Mouse (Mus musculus) splenic B cell, adult 2 months (primary cell): ENCODE measurements around the gene Rgs3.

ENCODE experiments used
- DNase-seq: peaks from one replicate; pipeline ENCODE4 v3.0.0-alpha.2; 2011; ENCODE audit warnings: low read depth, low spot score
- H3K27me3 ChIP-seq: 2 replicates; pipeline ENCODE4 v1.6.1; 2012; ENCODE audit warnings: mild to moderate bottlenecking, low read length, moderate library complexity, mixed read lengths; ENCODE audit not compliant: control insufficient read depth, poor library complexity, insufficient read depth, severe bottlenecking
- H3K36me3 ChIP-seq: 2 replicates; pipeline ENCODE4 v1.6.1; 2012; ENCODE audit warnings: mild to moderate bottlenecking, low read length, moderate library complexity, mixed read lengths; ENCODE audit not compliant: control insufficient read depth, poor library complexity, insufficient read depth, severe bottlenecking

Rgs3 gene

GRCm38 (mm10) chr4:62524651-62525488 lies 34.8 kb upstream of the Rgs3 start, which contains the start of the genes Pole3 and 4933430I17Rik:
Gene Pole3, minus strand, starts transcription at chr4:62525068.
Gene 4933430I17Rik, plus strand, starts transcription at chr4:62525369.
- peak; percentile 98 for DNase-seq
- H3K27me3 ChIP-seq, result no peaks in the 10 kb centered on the region

GRCm38 (mm10) chr4:62525489-62525811 lies 34.2 kb upstream of the Rgs3 start:
- Histone ChIP-seq H3K27me3 (no peaks in the 10 kb centered on the region), H3K36me3 (no peaks in the 10 kb centered on the region)
- DNase-seq, result no peak

More at GRCm38 (mm10) chr4:62524651-62525488, 34.8 kb upstream of the Rgs3 start, which contains the start of the genes Pole3 and 4933430I17Rik:
- no peaks in the 10 kb centered on the region for H3K36me3 ChIP-seq

GRCm38 (mm10) chr4:62526256-62526655 lies 33.4 kb upstream of the Rgs3 start:
- no peak for DNase-seq
- no peaks in the 10 kb centered on the region for H3K36me3 ChIP-seq
- H3K27me3 ChIP-seq, result no peaks in the 10 kb centered on the region

- no peaks in the 10 kb centered on the region for H3K36me3 ChIP-seq
- no peak for DNase-seq
- H3K27me3 ChIP-seq, result no peaks in the 10 kb centered on the region
Measured at GRCm38 (mm10) chr4:62527655-62528054, 32.0 kb upstream of the Rgs3 start.

GRCm38 (mm10) chr4:62533729-62534128 lies 25.9 kb upstream of the Rgs3 start:
- no peaks in the 10 kb centered on the region for H3K27me3 ChIP-seq
- no peaks in the 10 kb centered on the region for H3K36me3 ChIP-seq
- DNase-seq, result no peak

GRCm38 (mm10) chr4:62541802-62542201 lies 17.8 kb upstream of the Rgs3 start:
- Histone ChIP-seq H3K27me3 (no peaks in the 10 kb centered on the region), H3K36me3 (no peaks in the 10 kb centered on the region)
- no peak for DNase-seq

GRCm38 (mm10) chr4:62543782-62544181 lies 15.9 kb upstream of the Rgs3 start:
- no peak for DNase-seq
- H3K27me3 ChIP-seq, result no peaks in the 10 kb centered on the region
- H3K36me3 ChIP-seq, result no peaks in the 10 kb centered on the region

- no peak for DNase-seq
- Histone ChIP-seq H3K27me3 (no peaks in the 10 kb centered on the region), H3K36me3 (no peaks in the 10 kb centered on the region)
Measured at GRCm38 (mm10) chr4:62544801-62545200, 14.8 kb upstream of the Rgs3 start.

GRCm38 (mm10) chr4:62551966-62552365 lies 7.7 kb upstream of the Rgs3 start:
- Histone ChIP-seq H3K27me3 (0 out of 2 replicates have a peak, but pooled peaks cover 1% of the 10 kb centered on the region), H3K36me3 (no peaks in the 10 kb centered on the region)
- DNase-seq, result no peak

GRCm38 (mm10) chr4:62557436-62557835 lies 2.2 kb upstream of the Rgs3 start:
- no peaks in the 10 kb centered on the region for H3K27me3 ChIP-seq
- DNase-seq, result no peak
- no peaks in the 10 kb centered on the region for H3K36me3 ChIP-seq

- H3K27me3 ChIP-seq, result no peaks in the 10 kb centered on the region
- no peaks in the 10 kb centered on the region for H3K36me3 ChIP-seq
- peak; percentile 94 for DNase-seq
Measured at GRCm38 (mm10) chr4:62560963-62561629, 1.4 kb downstream of the Rgs3 start.

- no peak for DNase-seq
Measured at GRCm38 (mm10) chr4:62561630-62562001, 2.0 kb downstream of the Rgs3 start.

GRCm38 (mm10) chr4:62562006-62562405 lies 2.4 kb downstream of the Rgs3 start:
- H3K27me3 ChIP-seq, result no peaks in the 10 kb centered on the region
- H3K36me3 ChIP-seq, result no peaks in the 10 kb centered on the region
- DNase-seq, result peak; percentile 42

More at GRCm38 (mm10) chr4:62561630-62562001, 2.0 kb downstream of the Rgs3 start:
- Histone ChIP-seq H3K36me3 (no peaks in the 10 kb centered on the region), H3K27me3 (no peaks in the 10 kb centered on the region)

- no peaks in the 10 kb centered on the region for H3K36me3 ChIP-seq
- no peaks in the 10 kb centered on the region; the same call in 1 of the 2 replicates for H3K27me3 ChIP-seq
- no peak for DNase-seq
Measured at GRCm38 (mm10) chr4:62566530-62566929, 6.9 kb downstream of the Rgs3 start.

GRCm38 (mm10) chr4:62567696-62568095 lies 8.0 kb downstream of the Rgs3 start:
- Histone ChIP-seq H3K27me3 (no peaks in the 10 kb centered on the region; the same call in 1 of the 2 replicates), H3K36me3 (no peaks in the 10 kb centered on the region)
- no peak for DNase-seq
